Mouse (Mus musculus) heart, embryonic 13.5 days (tissue): ENCODE data around the gene 4933416C03Rik. TPM values are rescaled to one million over a fixed set of nuclear protein-coding genes. Genes with fewer than 3 reads are reported as not detected.

Experiments used
- ATAC-seq: fragments of 200-750 bp; cut with Nextera tagmentation; 2 replicates; pipeline ENCODE4 v1.8.0; 2017; ENCODE audit warnings: moderate TSS enrichment; ENCODE audit not compliant: insufficient number of reproducible peaks, low FRiP score, low TSS enrichment; ENCODE audit errors: extremely low read depth
- H3K27ac ChIP-seq: fragments of 300-500 bp; sonication (generic); replicated peaks from 2 replicates; pipeline ENCODE4 v1.5.1; 2015; ENCODE audit warnings: moderate library complexity, mild to moderate bottlenecking, inconsistent platforms
- H3K27me3 ChIP-seq: fragments of 300-500 bp; sonication (generic); replicated peaks from 2 replicates; pipeline ENCODE4 v1.6.1; 2015; ENCODE audit warnings: mild to moderate bottlenecking, inconsistent platforms
- H3K36me3 ChIP-seq: fragments of 300-500 bp; sonication (generic); 2 replicates; pipeline ENCODE4 v1.6.1; 2015; ENCODE audit warnings: mild to moderate bottlenecking, inconsistent platforms
- H3K4me1 ChIP-seq: fragments of 300-500 bp; sonication (generic); 2 replicates; pipeline ENCODE4 v1.6.1; 2015; ENCODE audit warnings: inconsistent platforms
- H3K4me2 ChIP-seq: fragments of 300-500 bp; sonication (generic); 2 replicates; pipeline ENCODE4 v1.6.1; 2015; ENCODE audit warnings: inconsistent platforms, mild to moderate bottlenecking, moderate library complexity
- H3K4me3 ChIP-seq: fragments of 300-500 bp; sonication (generic); 2 replicates; pipeline ENCODE4 v1.5.1; 2015; ENCODE audit warnings: moderate library complexity, mild to moderate bottlenecking, inconsistent platforms
- H3K9ac ChIP-seq: fragments of 300-500 bp; sonication (generic); 2 replicates; pipeline ENCODE4 v1.6.1; 2015; ENCODE audit warnings: inconsistent platforms, mild to moderate bottlenecking, moderate library complexity
- H3K9me3 ChIP-seq: fragments of 300-500 bp; sonication (generic); 2 replicates; pipeline ENCODE4 v1.6.1; 2016; ENCODE audit warnings: inconsistent platforms
- WGBS: fragments of 180-500 bp; shearing (Covaris S2); methylation state at CpG from one replicate; pipeline ENCODE4 v1.1.7; 2015; ENCODE audit warnings: mixed read lengths; 5-methylcytosine and 5-hydroxymethylcytosine counted together
- polyA plus RNA-seq: library from polyadenylated mRNA; unstranded; fragments of >200 nt; fragmentation: Nextera tagmentation; extraction: Ambion mirVana; gene quantifications from 2 replicates; pipeline ENCODE4 v1.2.1, GENCODE M21; 2015

The 4933416C03Rik gene
- polyA plus RNA-seq, 1 experiment from 2014 or later = not detected

GRCm38 (mm10) chr10:116078636-116079035 is 35.1 kb downstream of the 4933416C03Rik start:
- no peaks in the 10 kb centered on the region for H3K4me1 ChIP-seq
- H3K36me3 ChIP-seq = no peaks in the 10 kb centered on the region
- no peak overlapping the region for H3K9ac ChIP-seq
- 54% methylated on average over 5 of the region's 5 CpGs for WGBS
- H3K27me3 ChIP-seq = no peaks in the 10 kb centered on the region
- no peak overlapping the region for H3K27ac ChIP-seq
- no peaks in the 10 kb centered on the region for H3K9me3 ChIP-seq
- ATAC-seq = no peak
- no peak overlapping the region for H3K4me2 ChIP-seq
- no peak overlapping the region for H3K4me3 ChIP-seq

GRCm38 (mm10) chr10:116075954-116076353 is 37.8 kb downstream of the 4933416C03Rik start:
- Histone ChIP-seq H3K4me3 (no peak overlapping the region), H3K9me3 (no peaks in the 10 kb centered on the region), H3K9ac (no peak overlapping the region), H3K4me2 (no peak overlapping the region), H3K27ac (no peak overlapping the region), H3K4me1 (no peaks in the 10 kb centered on the region), H3K36me3 (no peaks in the 10 kb centered on the region), H3K27me3 (no peaks in the 10 kb centered on the region)
- ATAC-seq = no peak
- 76% methylated on average over 5 of the region's 5 CpGs for WGBS

Other genes with a start within 250 kb of the 4933416C03Rik start
- 0.47 and 0.50 TPM in 2 replicates for gene Ptprr, start 95.7 kb downstream of the 4933416C03Rik start, polyA plus RNA-seq
- gene Ptprb, start 161.6 kb upstream of the 4933416C03Rik start, polyA plus RNA-seq = 5.4 and 6.4 TPM in 2 replicates